Mouse (Mus musculus): ENCODE results near the gene Anapc4.

DNA sequence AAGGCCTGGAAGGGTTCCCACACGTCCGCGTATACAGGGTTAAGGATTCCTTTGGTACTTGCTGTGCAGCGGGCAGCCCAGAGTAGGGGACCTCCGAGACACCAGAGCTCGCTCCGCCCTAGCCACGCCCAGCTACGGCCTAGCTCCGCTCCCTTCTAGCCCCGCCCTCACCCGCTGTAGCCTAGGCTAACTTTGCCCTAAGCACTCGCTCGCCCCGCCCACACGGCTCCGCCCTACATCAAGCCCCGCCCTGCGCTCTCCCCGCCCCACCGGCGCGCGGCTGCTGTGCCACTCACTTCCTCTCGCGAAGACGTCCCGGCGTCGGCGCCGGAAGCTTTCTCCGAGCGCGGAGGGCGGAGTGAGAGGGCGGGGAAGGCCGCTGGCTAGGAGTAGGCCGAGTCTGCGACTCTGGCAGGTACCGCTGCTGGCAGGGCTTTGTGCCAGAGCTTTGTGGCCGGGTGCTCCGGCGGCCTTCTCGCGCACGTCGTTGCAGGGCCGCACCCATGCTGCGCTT, at the start of gene Anapc4:
- TF ChIP-seq CTCF (IDR thresholded peaks at IDR 0.05; ENCODE audit: extremely low read depth, insufficient read length, insufficient replicate concordance, low read depth, low read length): no peak
- TF ChIP-seq POLR2A (IDR thresholded peaks at IDR 0.05; ENCODE audit: low read depth, low read length): peak; percentile 78; the same call in 1 of the 2 replicates
